In genomic region chr6:106794094-106794814, GRCm38 (mm10) we compare ENCODE assay signal across 20 mouse cellular contexts. TPM values are rescaled to one million over a fixed set of nuclear protein-coding genes. Genes with fewer than 3 reads are reported as not detected.
DNase-seq lines count a peak whose midpoint lies in the region; TF ChIP-seq lines count a peak whose summit lies in the region.
"Had no signal": no experiment of that assay in that cellular context is flagged by ENCODE, and none has a peak within 500 bp of the region (broad histone marks: within the 10 kb centered on the region; RNA-seq: fewer than 3 reads in every experiment).

No protein-coding gene starts in this region.

- no peak overlapping the region for H3K27ac ChIP-seq in bone marrow, adult 2 months (ENCODE audit: control insufficient read depth, insufficient read depth, low read depth, low read length, poor library complexity)
- 0 out of 2 replicates have a peak overlapping the region, but pooled peaks have one; percentile 19 for H3K27ac ChIP-seq in macrophage
- H3K27ac ChIP-seq: embryonic facial prominence, embryonic 13.5 days; hindbrain, embryonic 14.5 days; liver, embryonic 15.5 days had no signal

- H3K79me2 ChIP-seq in macrophage (ENCODE audit: inconsistent target): peaks cover 52% of the 10 kb centered on the region

- peak overlapping the region; percentile 48 for H3K4me3 ChIP-seq in bone marrow, adult 2 months (replicated peaks; ENCODE audit: control insufficient read depth, low read depth, low read length)
- H3K4me3 ChIP-seq in macrophage (ENCODE audit: inconsistent target): peak overlapping the region; percentile 12
- H3K4me3 ChIP-seq: embryonic facial prominence, embryonic 13.5 days; liver, embryonic 15.5 days had no signal

- H3K36me3 ChIP-seq in macrophage (ENCODE audit: inconsistent target): peaks cover 14% of the 10 kb centered on the region; the same call in 1 of the 2 replicates

- TF ChIP-seq CTCF in bone marrow, adult 2 months (IDR thresholded peaks at IDR 0.05; ENCODE audit: control insufficient read depth, insufficient read depth, low read length): no peak

- peaks cover 2% of the 10 kb centered on the region; the same call in 1 of the 2 replicates for H3K4me1 ChIP-seq in bone marrow, adult 2 months (ENCODE audit: control insufficient read depth, insufficient read depth, low read length)

- 36% methylated on average over 13 of the region's 13 CpGs for WGBS in bone marrow, adult 2 months
- WGBS in macrophage (ENCODE audit: missing documents): 36% methylated on average over 13 of the region's 13 CpGs

- DNase-seq in thymus, postnatal 0 days (ENCODE audit: low spot score): peak; percentile 51
- DNase-seq in thymus, postnatal 4 days: no peak
- peak; percentile 24 to 36 for DNase-seq in thymus, postnatal 36 days
- DNase-seq in cerebellum, postnatal 25 days: no peak
- DNase-seq in cerebellum, adult 18-20 months: no peak
- DNase-seq: cerebellum, adult 11 months; heart, adult 18-20 months; kidney, adult 2 months; kidney, postnatal 4 days; layer of hippocampus, postnatal 36 days; left cerebral cortex, postnatal 4 days; lung, postnatal 36 days had no signal

- no peak for TF ChIP-seq POLR2A in bone marrow, adult 2 months (IDR thresholded peaks at IDR 0.05; ENCODE audit: borderline replicate concordance, control insufficient read depth, low read depth, low read length)

RNA-seq across cellular contexts. Expression of gene Crbn, which starts 5.6 kb away (rescaled TPM):
- 66.4 and 69.5 TPM in 2 replicates for polyA plus RNA-seq in thymus, postnatal 0 days (2015; fragmentation: Nextera tagmentation; extraction: Ambion mirVana)
- polyA plus RNA-seq in bone marrow, adult 2 months (2011; ENCODE audit: insufficient read depth, insufficient read length, low replicate concordance, missing spikeins): 7.4 and 14.3 TPM in 2 replicates
- total RNA-seq in macrophage (2018; cell fraction: chromatin; rRNA removed): 10 to 100 TPM; 12.6 to 80.7 (median 54.1) TPM
- 10 to 100 TPM; 23.5 to 63.3 (median 38.6) TPM for total RNA-seq in macrophage (2018; cell fraction: cytosol; rRNA removed)
- 10 to 100 TPM; 12.8 to 81.6 (median 51.8) TPM for total RNA-seq in macrophage (2018; cell fraction: nucleus; rRNA removed)
- 26.2 to 32.2 TPM (median 26.6 TPM) in 3 replicates for polyA plus RNA-seq in macrophage (2018)

RNA-seq across cellular contexts. Expression of gene Trnt1, which starts 25.3 kb away (rescaled TPM):
- polyA plus RNA-seq in thymus, postnatal 0 days (2015; fragmentation: Nextera tagmentation; extraction: Ambion mirVana): 77.0 and 79.9 TPM in 2 replicates
- polyA plus RNA-seq in bone marrow, adult 2 months (2011; ENCODE audit: insufficient read depth, insufficient read length, low replicate concordance, missing spikeins): 13.8 and 16.4 TPM in 2 replicates
- 100 to 1,000 TPM in 13 of 26 experiments, 10 to 100 TPM in 13; 49.1 to 124 (median 96.9) TPM for total RNA-seq in macrophage (2018; cell fraction: chromatin; rRNA removed)
- total RNA-seq in macrophage (2018; cell fraction: cytosol; rRNA removed): 10 to 100 TPM; 23.1 to 40.8 (median 31.8) TPM
- 10 to 100 TPM; 29.1 to 87.9 (median 63.8) TPM for total RNA-seq in macrophage (2018; cell fraction: nucleus; rRNA removed)
- 30.3 to 35.6 TPM (median 35.5 TPM) in 3 replicates for polyA plus RNA-seq in macrophage (2018)

RNA-seq across cellular contexts. Expression of gene Il5ra, which starts 45.4 kb away (rescaled TPM):
- polyA plus RNA-seq in thymus, postnatal 0 days (2015; fragmentation: Nextera tagmentation; extraction: Ambion mirVana): 0.89 and 1.2 TPM in 2 replicates
- polyA plus RNA-seq in bone marrow, adult 2 months (2011; ENCODE audit: insufficient read depth, insufficient read length, low replicate concordance, missing spikeins): 0.63 and 1.5 TPM in 2 replicates
- not detected for total RNA-seq in macrophage (2018; cell fraction: chromatin; rRNA removed)
- total RNA-seq in macrophage (2018; cell fraction: cytosol; rRNA removed): under 1 TPM in 3 of 26 experiments, not detected in 23; 0.04 to 0.05 (median 0.05) TPM
- total RNA-seq in macrophage (2018; cell fraction: nucleus; rRNA removed): under 1 TPM in 1 of 26 experiments, not detected in 25; 0.14 TPM
- 0.03 TPM in 1 of 3 replicates, not detected in the others for polyA plus RNA-seq in macrophage (2018)
- total RNA-seq: layer of hippocampus, postnatal 36 days; left cerebral cortex, postnatal 4 days; midbrain, postnatal 0 days had no signal
- polyA plus RNA-seq: embryonic facial prominence, embryonic 13.5 days; forebrain, embryonic 11.5 days; heart, postnatal 0 days; hindbrain, embryonic 14.5 days had no signal

Comparison
In these comparisons a context has a peak if more than half of its experiments do, and no peak if none do; other contexts are left out.
1. DNase-seq: peak in thymus, postnatal 0 days (single experiment) and thymus, postnatal 36 days (2 of 2); none in thymus, postnatal 4 days (single experiment), cerebellum, postnatal 25 days (0 of 2) and cerebellum, adult 18-20 months (0 of 2).